In the genomic region with DNA sequence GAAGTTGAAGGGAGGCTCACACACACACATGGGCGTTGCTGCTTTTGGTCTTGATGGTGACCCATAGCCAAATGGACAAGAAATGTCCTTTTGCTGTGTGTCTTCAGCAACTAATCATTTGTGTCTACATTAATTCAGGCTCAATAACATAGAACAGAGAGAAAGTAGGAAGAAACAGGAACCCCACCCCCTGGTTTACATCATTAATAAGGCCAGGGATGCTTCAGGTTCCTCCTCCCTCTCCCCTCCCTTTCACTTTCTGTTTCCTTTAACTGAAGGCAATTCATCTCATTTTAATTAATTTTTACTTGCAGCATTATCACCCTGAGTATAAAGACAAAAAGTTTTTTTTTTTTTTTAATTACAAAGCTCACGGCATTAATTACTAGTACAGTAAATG, we compare ENCODE assay signal across 25 mouse cellular contexts.
DNase-seq lines count a peak whose midpoint lies in the region; ATAC-seq and TF ChIP-seq lines count a peak whose summit lies in the region.
"Had no signal": no experiment of that assay in that cellular context is flagged by ENCODE, and none has a peak within 500 bp of the region (broad histone marks: within the 10 kb centered on the region; RNA-seq: fewer than 3 reads in every experiment).

No protein-coding gene starts in this region.

- no peaks in the 10 kb centered on the region for H3K36me3 ChIP-seq in forebrain, embryonic 14.5 days (ENCODE audit: control insufficient read depth, insufficient read depth, low read length)
- no peaks in the 10 kb centered on the region for H3K36me3 ChIP-seq in forebrain, embryonic 16.5 days (ENCODE audit: control insufficient read depth, insufficient read depth)
- H3K36me3 ChIP-seq in neural tube, embryonic 14.5 days (ENCODE audit: control insufficient read depth, insufficient read depth, low read length) = no peaks in the 10 kb centered on the region
- H3K36me3 ChIP-seq in kidney, adult 2 months (ENCODE audit: control insufficient read depth, insufficient read depth, low read length) = no peaks in the 10 kb centered on the region
- H3K36me3 ChIP-seq: forebrain, embryonic 15.5 days; heart, embryonic 12.5 days; heart, embryonic 15.5 days; hindbrain, embryonic 12.5 days; hindbrain, embryonic 15.5 days had no signal

- H3K27ac ChIP-seq in cerebellum, adult 2 months (ENCODE audit: insufficient read depth, low read length) = peak overlapping the region; percentile 49; the same call in 1 of the 2 replicates
- H3K27ac ChIP-seq in forebrain, embryonic 14.5 days (ENCODE audit: low read depth, low read length) = no peak overlapping the region
- H3K27ac ChIP-seq in forebrain, embryonic 16.5 days (ENCODE audit: low read length) = no peak overlapping the region
- no peak overlapping the region for H3K27ac ChIP-seq in neural tube, embryonic 14.5 days (ENCODE audit: low read depth, low read length)
- no peak overlapping the region for H3K27ac ChIP-seq in kidney, adult 2 months (ENCODE audit: insufficient read depth, low read depth, low read length)
- H3K27ac ChIP-seq: forebrain, embryonic 15.5 days; gastrocnemius, adult 2 months; heart, embryonic 15.5 days; hindbrain, embryonic 12.5 days; hindbrain, embryonic 15.5 days had no signal

- no peak for TF ChIP-seq POLR2A in cerebellum, adult 2 months (IDR thresholded peaks at IDR 0.05; ENCODE audit: borderline replicate concordance, insufficient read depth, low read length)
- no peak for TF ChIP-seq POLR2A in kidney, adult 2 months (IDR thresholded peaks at IDR 0.05; ENCODE audit: low read depth, low read length)

- H3K9ac ChIP-seq in forebrain, embryonic 14.5 days (ENCODE audit: low read length) = no peak overlapping the region
- H3K9ac ChIP-seq in forebrain, embryonic 16.5 days (replicated peaks; ENCODE audit: low read depth, low read length) = no peak overlapping the region
- no peak overlapping the region for H3K9ac ChIP-seq in neural tube, embryonic 14.5 days (replicated peaks; ENCODE audit: low read depth, low read length)
- H3K9ac ChIP-seq: forebrain, embryonic 15.5 days; heart, embryonic 12.5 days; heart, embryonic 15.5 days; hindbrain, embryonic 12.5 days; hindbrain, embryonic 15.5 days had no signal

- H3K4me1 ChIP-seq in cerebellum, adult 2 months (ENCODE audit: control insufficient read depth, insufficient read depth, low read length) = peaks cover 25% of the 10 kb centered on the region
- H3K4me1 ChIP-seq in forebrain, embryonic 14.5 days (ENCODE audit: control insufficient read depth, insufficient read depth, low read length) = no peaks in the 10 kb centered on the region
- peaks cover 11% of the 10 kb centered on the region for H3K4me1 ChIP-seq in forebrain, embryonic 16.5 days (replicated peaks; ENCODE audit: control insufficient read depth, insufficient read depth, low read length)
- H3K4me1 ChIP-seq in neural tube, embryonic 14.5 days (ENCODE audit: control insufficient read depth, insufficient read depth, low read length) = no peaks in the 10 kb centered on the region
- H3K4me1 ChIP-seq in kidney, adult 2 months (ENCODE audit: control insufficient read depth, insufficient read depth, low read length) = no peaks in the 10 kb centered on the region
- H3K4me1 ChIP-seq: heart, embryonic 12.5 days had no signal

- DNase-seq in cerebellum, adult 2 months = no peak
- DNase-seq in cerebellum, adult 9-10 months = no peak
- DNase-seq in forebrain, embryonic 14.5 days (ENCODE audit: low spot score) = peak; percentile 32
- DNase-seq in neural tube, embryonic 10.5 days (ENCODE audit: extremely low spot score, low spot score) = no peak
- no peak for DNase-seq in kidney, adult 2 months
- DNase-seq: adrenal gland, postnatal 10 days; adrenal gland, postnatal 36 days; cerebellum, adult 11 months; cerebellum, adult 8-10 months; cerebellum, postnatal 14 days; gastrocnemius, adult 2 months; gastrocnemius, postnatal 25 days; heart, adult 18-20 months; heart, postnatal 10 days; heart, postnatal 36 days had no signal

- no peak for TF ChIP-seq CTCF in cerebellum, adult 2 months (IDR thresholded peaks at IDR 0.05; ENCODE audit: borderline replicate concordance, insufficient read depth, low read depth, low read length)
- TF ChIP-seq CTCF in kidney, adult 2 months (conservative IDR thresholded peaks at IDR 0.05; ENCODE audit: insufficient read depth, insufficient read length, low read depth, low read length) = no peak

- H3K4me3 ChIP-seq in cerebellum, adult 2 months (replicated peaks; ENCODE audit: insufficient read depth, low read depth, low read length) = no peak overlapping the region
- H3K4me3 ChIP-seq in forebrain, embryonic 14.5 days (ENCODE audit: low read depth, low read length) = no peak overlapping the region
- H3K4me3 ChIP-seq in forebrain, embryonic 16.5 days (replicated peaks; ENCODE audit: low read length) = no peak overlapping the region
- no peak overlapping the region for H3K4me3 ChIP-seq in neural tube, embryonic 14.5 days (ENCODE audit: low read depth, low read length)
- no peak overlapping the region for H3K4me3 ChIP-seq in kidney, adult 2 months (ENCODE audit: insufficient read depth, low read depth, low read length)
- H3K4me3 ChIP-seq: forebrain, embryonic 15.5 days; gastrocnemius, adult 2 months; heart, embryonic 12.5 days; heart, embryonic 15.5 days; hindbrain, embryonic 12.5 days; hindbrain, embryonic 15.5 days had no signal

- 89% methylated on average over 2 of the region's 2 CpGs for WGBS in cerebellum, adult 2 months
- 34% methylated on average over 2 of the region's 2 CpGs for WGBS in forebrain, embryonic 14.5 days
- WGBS in forebrain, embryonic 16.5 days = 23% methylated on average over 2 of the region's 2 CpGs
- WGBS in neural tube, embryonic 14.5 days = 61% methylated on average over 2 of the region's 2 CpGs
- WGBS in kidney, adult 2 months = 67% methylated on average over 2 of the region's 2 CpGs

- ATAC-seq in forebrain, embryonic 14.5 days = no peak
- no peak for ATAC-seq in forebrain, embryonic 16.5 days
- peak; percentile 44; the same call in 1 of the 2 replicates for ATAC-seq in neural tube, embryonic 14.5 days (ENCODE audit: low read depth)
- ATAC-seq in erythroblast, adult 5-6 weeks (replicated peaks; ENCODE audit: low FRiP score, poor library complexity, severe bottlenecking) = no peak
- ATAC-seq: forebrain, embryonic 15.5 days; intestine, postnatal 0 days; Patski had no signal

- H3K27me3 ChIP-seq in cerebellum, adult 2 months (ENCODE audit: control insufficient read depth, insufficient read depth, low read length) = no peaks in the 10 kb centered on the region
- no peaks in the 10 kb centered on the region for H3K27me3 ChIP-seq in forebrain, embryonic 14.5 days (replicated peaks; ENCODE audit: control insufficient read depth, insufficient read depth, low read length)
- H3K27me3 ChIP-seq in forebrain, embryonic 16.5 days (replicated peaks; ENCODE audit: control insufficient read depth, insufficient read depth, low read length) = no peaks in the 10 kb centered on the region
- no peaks in the 10 kb centered on the region for H3K27me3 ChIP-seq in neural tube, embryonic 14.5 days (ENCODE audit: control insufficient read depth, insufficient read depth, low read length)
- H3K27me3 ChIP-seq in kidney, adult 2 months (replicated peaks; ENCODE audit: control insufficient read depth, insufficient read depth, low read length) = no peaks in the 10 kb centered on the region
- H3K27me3 ChIP-seq: forebrain, embryonic 15.5 days; heart, embryonic 12.5 days; heart, embryonic 15.5 days; hindbrain, embryonic 12.5 days; hindbrain, embryonic 15.5 days; Patski had no signal

- H3K4me2 ChIP-seq in forebrain, embryonic 14.5 days (ENCODE audit: low read length) = no peak overlapping the region
- no peak overlapping the region for H3K4me2 ChIP-seq in forebrain, embryonic 16.5 days (ENCODE audit: low read length)
- no peak overlapping the region for H3K4me2 ChIP-seq in neural tube, embryonic 14.5 days (ENCODE audit: low read depth, low read length)
- H3K4me2 ChIP-seq: forebrain, embryonic 15.5 days; heart, embryonic 12.5 days; heart, embryonic 15.5 days; hindbrain, embryonic 12.5 days; hindbrain, embryonic 15.5 days had no signal

- H3K9me3 ChIP-seq in forebrain, embryonic 14.5 days (replicated peaks; ENCODE audit: control insufficient read depth, low read length) = no peaks in the 10 kb centered on the region
- no peaks in the 10 kb centered on the region for H3K9me3 ChIP-seq in forebrain, embryonic 16.5 days (ENCODE audit: control insufficient read depth, low read length)
- no peaks in the 10 kb centered on the region for H3K9me3 ChIP-seq in neural tube, embryonic 14.5 days (ENCODE audit: control insufficient read depth, low read length)
- H3K9me3 ChIP-seq: forebrain, embryonic 15.5 days; heart, embryonic 12.5 days; heart, embryonic 15.5 days; hindbrain, embryonic 12.5 days; hindbrain, embryonic 15.5 days had no signal
